Mouse (Mus musculus) central nervous system, embryonic 18 days (tissue): ENCODE measurements around the gene Smr3a. TPM values are rescaled to one million over a fixed set of nuclear protein-coding genes. Genes with fewer than 3 reads are reported as not detected.

Experiments
- polyA plus RNA-seq: library from polyadenylated mRNA; depleted of rRNA; stranded (reverse); fragments of >200 nt; gene quantifications from 2 replicates; pipeline ENCODE4 v1.2.3, GENCODE M21; 2012; rRNA removed

Gene Smr3a
- polyA plus RNA-seq = 0.16 and 0.19 TPM in 2 replicates

DNA sequence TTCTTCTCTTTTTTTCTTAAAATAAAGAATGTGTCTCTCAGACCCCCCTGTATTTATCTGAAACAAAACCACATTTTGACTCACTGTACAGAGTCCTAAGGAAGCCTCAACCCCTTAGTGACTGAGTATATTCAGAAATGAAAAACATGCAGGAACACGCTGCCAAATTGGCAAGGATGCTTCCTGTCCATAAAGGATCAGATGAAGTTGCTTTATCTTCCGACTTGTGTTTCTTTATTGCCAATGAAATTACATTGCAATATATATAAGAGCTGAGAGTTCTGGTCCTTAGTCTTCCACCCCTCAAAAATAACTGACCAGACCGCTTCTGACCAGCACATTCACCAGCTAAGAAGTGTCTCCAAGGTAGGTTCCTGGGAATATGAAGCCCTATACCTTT, at the start of gene Smr3a:
TSS of gene Smr3a (plus strand) at position 301 of the 400 bp plus-strand sequence.

DNA sequence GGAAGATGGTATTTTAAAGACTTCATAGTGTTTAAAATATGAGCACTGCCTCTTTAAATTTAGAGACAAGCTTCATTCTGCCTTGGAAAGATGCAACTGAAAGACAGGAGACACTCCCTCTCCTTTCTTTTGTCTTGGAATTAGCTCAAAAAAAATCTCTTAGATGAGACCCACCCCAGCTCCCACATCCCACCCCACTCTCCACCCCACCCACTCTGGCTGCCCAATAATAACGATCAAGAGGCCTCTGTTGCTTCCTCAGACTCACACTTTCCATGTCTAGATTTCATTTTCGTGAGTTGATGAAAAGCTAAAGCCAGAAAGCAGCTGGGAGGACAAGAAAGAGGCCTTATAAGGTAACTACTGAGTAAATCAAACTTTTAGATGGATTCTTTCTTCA, 33.1 kb upstream of the Smr3a start, which contains the start of the genes 2310003L06Rik and Gm28434:
TSS of gene 2310003L06Rik (plus strand) at position 259 of the 400 bp plus-strand sequence.
TSS of gene Gm28434 (plus strand) at position 317 of the 400 bp plus-strand sequence.

DNA sequence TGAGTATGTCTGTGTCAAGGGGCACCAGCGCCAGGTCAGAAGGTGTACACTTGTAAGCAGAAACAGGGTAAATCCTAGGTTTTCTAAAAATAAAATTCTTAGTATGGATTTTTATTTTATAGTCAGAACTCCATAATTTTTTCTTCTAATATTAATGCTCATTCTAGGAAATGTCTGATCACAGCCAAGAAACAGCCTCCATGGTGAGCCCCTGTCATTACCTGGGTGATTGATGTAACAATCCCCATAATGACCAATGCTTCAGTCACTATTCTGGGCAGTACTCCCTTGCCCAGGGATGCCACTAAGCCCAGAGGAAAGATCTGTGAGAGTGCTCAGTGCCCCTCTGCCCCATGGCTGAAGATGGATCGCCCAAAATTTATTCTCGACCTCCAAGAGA, 23.2 kb upstream of the Smr3a start, which contains the start of gene Cabs1:
TSS of gene Cabs1 (plus strand) at position 301 of the 400 bp plus-strand sequence.

Other genes with a start within 250 kb of the Smr3a start
- not detected in 2 replicates for gene Csn1s2a, start 228.0 kb upstream of the Smr3a start, polyA plus RNA-seq
- not detected in 2 replicates for gene Csn1s2b, start 194.5 kb upstream of the Smr3a start, polyA plus RNA-seq
- not detected in 2 replicates for gene Prr27, start 176.9 kb upstream of the Smr3a start, polyA plus RNA-seq
- not detected in 2 replicates for gene Odam, start 117.5 kb upstream of the Smr3a start, polyA plus RNA-seq
- not detected in 2 replicates for gene Csn3, start 77.0 kb upstream of the Smr3a start, polyA plus RNA-seq
- gene 2310003L06Rik, start 33.1 kb upstream of the Smr3a start, polyA plus RNA-seq = not detected in 2 replicates
- gene Gm28434, start 33.0 kb upstream of the Smr3a start, polyA plus RNA-seq = 0.15 TPM in 1 of 2 replicates, not detected in the other
- 0.03 and 0.05 TPM in 2 replicates for gene Cabs1, start 23.1 kb upstream of the Smr3a start, polyA plus RNA-seq
- not detected in 2 replicates for gene Smr2, start 84.0 kb downstream of the Smr3a start, polyA plus RNA-seq
- not detected in 2 replicates for gene Gm11116, start 109.0 kb downstream of the Smr3a start, polyA plus RNA-seq
- not detected in 2 replicates for gene Gm11115, start 151.6 kb downstream of the Smr3a start, polyA plus RNA-seq